Mouse (Mus musculus) E14TG2a.4 (cell line): ENCODE measurements around the gene Syt8.

Experiments used
- CTCF ChIP-seq: conservative IDR thresholded peaks from 2 replicates; pipeline ENCODE4 v1.5.1; 2014; ENCODE audit warnings: low read length
- NANOG ChIP-seq: IDR thresholded peaks from 2 replicates; pipeline ENCODE4 v1.6.1; 2014; ENCODE audit warnings: borderline replicate concordance, low read length, mixed read lengths
- POU5F1 ChIP-seq: IDR thresholded peaks from 2 replicates; pipeline ENCODE4 v1.6.1; 2014; ENCODE audit warnings: low read length, borderline replicate concordance

- no peak for TF ChIP-seq CTCF
- no peak for TF ChIP-seq NANOG
- no peak for TF ChIP-seq POU5F1
Observed at GRCm38 (mm10) chr7:142460636-142461077, 26.0 kb downstream of the Syt8 start, which contains the start of gene Lsp1.
